Mouse (Mus musculus) embryonic fibroblast, embryonic 13.5 days (primary cell): ENCODE data around the gene Hkdc1. TPM values are rescaled to one million over a fixed set of nuclear protein-coding genes. Genes with fewer than 3 reads are reported as not detected.
A peak's percentile ranks its signal among the peaks of the same experiment; 100 is the strongest.

Source experiments
- H3K27ac ChIP-seq: 2 replicates; pipeline ENCODE4 v1.5.1; 2012; ENCODE audit warnings: low read length, control low read depth, inconsistent platforms; ENCODE audit not compliant: insufficient read depth
- H3K4me1 ChIP-seq: 2 replicates; pipeline ENCODE4 v1.6.1; 2011; ENCODE audit warnings: low read length; ENCODE audit not compliant: control insufficient read depth, insufficient read depth
- H3K4me3 ChIP-seq: 2 replicates; pipeline ENCODE4 v1.5.1; 2011; ENCODE audit warnings: mild to moderate bottlenecking, control low read depth, low read length; ENCODE audit not compliant: insufficient read depth
- CTCF ChIP-seq: IDR thresholded peaks from 2 replicates; pipeline ENCODE4 v1.5.1; 2011; ENCODE audit warnings: mild to moderate bottlenecking, control low read depth, low read length, moderate library complexity, borderline replicate concordance; ENCODE audit not compliant: insufficient read depth
- POLR2A ChIP-seq: IDR thresholded peaks from 2 replicates; pipeline ENCODE4 v1.6.1; 2011; ENCODE audit warnings: low read depth, mild to moderate bottlenecking, control low read depth, low read length, moderate library complexity
- polyA plus RNA-seq: library from polyadenylated mRNA; stranded (reverse); fragments of >200 nt; gene quantifications from 2 replicates; pipeline ENCODE4 v1.2.4, GENCODE M21; 2011; ENCODE audit warnings: low read depth; ENCODE audit not compliant: missing spikeins, insufficient read length

Gene Hkdc1
- polyA plus RNA-seq, 1 experiment: not detected

DNA sequence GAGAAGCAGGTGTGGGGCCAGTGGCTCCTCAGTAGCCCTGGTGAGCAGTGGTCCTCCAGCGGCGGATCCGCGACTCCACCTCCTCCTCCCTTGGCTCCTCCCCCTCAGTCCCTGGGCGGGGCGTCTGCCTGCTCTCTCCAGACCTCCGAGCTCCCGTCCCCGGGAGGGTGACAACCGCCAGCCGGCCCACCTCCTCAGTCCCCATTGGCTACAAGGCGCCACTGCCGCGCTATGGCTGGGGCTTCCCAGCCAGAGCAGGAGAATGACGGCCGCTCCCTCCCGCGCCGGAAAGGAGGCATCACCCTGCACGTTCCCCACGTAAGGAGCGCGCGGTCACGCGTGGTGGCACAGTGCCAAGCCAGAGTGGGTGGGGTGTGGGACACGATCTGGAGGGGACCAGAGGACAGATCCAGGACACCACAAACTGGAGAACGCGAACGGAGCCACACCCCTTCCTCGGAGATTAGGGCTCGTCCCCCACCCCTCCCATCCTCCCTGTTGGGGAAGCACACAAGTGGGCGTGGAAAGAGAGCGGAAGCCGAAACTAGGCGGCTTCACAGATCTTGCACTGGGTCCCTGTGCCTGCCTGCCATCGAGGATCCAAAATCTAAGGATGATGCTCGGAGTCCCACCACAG lies 82.1 kb downstream of the Hkdc1 start:
- TF ChIP-seq CTCF (no peak), POLR2A (peak; percentile 71)
- H3K4me1 ChIP-seq: peaks cover 3% of the 10 kb centered on the region; the same call in 1 of the 2 replicates

DNA sequence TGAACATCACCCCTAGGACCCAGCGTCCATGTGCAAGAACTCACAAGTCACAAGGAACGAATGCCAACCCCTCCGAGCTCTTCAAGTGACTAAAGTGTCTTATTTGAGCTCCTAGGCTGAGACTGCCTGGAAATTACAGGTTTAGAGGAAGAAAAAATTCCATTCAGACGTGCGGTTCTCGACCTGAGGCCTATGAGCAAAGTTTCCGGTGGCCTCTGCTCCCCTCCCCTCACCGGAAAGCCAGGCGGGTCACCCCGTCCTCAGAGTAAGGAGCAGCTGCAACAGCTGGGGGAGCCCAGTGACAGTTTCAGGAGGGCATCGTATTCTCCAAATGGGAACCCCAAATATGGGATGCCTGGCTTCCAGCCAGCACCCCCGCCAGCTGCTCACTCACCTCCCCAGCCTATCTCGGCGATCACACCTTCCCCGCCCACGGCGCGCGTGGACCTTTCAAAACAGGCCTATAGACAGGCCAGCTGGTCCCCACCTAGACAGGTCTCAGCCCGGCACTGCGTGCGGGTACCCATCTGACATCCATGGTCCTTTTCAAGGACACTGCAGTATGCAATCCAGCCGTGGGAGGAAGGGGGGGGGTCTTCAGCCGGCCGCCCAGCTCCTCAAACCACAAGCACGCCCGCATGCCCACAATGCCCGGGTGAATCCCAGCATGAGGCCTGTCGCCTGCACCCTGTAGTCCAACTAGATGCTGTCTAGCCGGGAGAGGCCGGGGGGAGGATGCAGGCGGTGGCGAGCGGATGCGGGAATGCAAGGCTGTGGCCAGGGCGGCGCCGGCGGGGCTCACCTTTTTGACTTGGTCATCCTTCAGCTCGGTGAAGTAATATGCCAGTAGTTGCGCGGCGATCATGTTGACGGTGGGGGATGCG lies 82.8 kb downstream of the Hkdc1 start:
- TF ChIP-seq CTCF (no peak), POLR2A (no peak)
- Histone ChIP-seq H3K27ac (peak overlapping the region; percentile 25), H3K4me3 (peak overlapping the region; percentile 78), H3K4me1 (peaks cover 3% of the 10 kb centered on the region; the same call in 1 of the 2 replicates)

More for the DNA sequence above, 82.1 kb downstream of the Hkdc1 start:
- peak overlapping the region; percentile 78 for H3K4me3 ChIP-seq
- H3K27ac ChIP-seq: peak overlapping the region; percentile 63

GRCm38 (mm10) chr10:62338626-62339025 lies 83.7 kb downstream of the Hkdc1 start:
- Histone ChIP-seq H3K4me1 (peaks cover 3% of the 10 kb centered on the region; the same call in 1 of the 2 replicates), H3K4me3 (peak overlapping the region; percentile 78), H3K27ac (no peak overlapping the region)
- no peak for TF ChIP-seq POLR2A
- no peak for TF ChIP-seq CTCF

DNA sequence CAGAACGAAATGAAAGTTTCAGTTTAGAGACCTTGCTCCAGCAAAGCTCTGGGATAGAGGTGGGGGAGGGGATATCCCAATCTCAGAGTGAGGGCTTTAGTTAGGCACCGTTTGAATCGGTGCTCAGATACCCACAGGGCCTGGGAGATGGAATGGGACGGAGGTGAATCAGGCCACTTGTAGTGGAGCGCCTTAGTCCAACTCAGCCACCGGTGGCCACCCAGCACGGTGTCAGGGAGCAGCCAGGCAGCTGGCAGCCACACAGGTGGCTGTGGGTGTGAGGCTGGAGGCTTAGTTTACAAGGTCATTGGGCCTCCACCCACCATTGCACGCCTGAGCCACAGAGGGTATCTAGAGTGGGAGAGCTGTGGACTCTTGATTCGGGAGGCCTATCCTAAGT lies 84.1 kb downstream of the Hkdc1 start:
- TF ChIP-seq POLR2A: no peak
- no peak for TF ChIP-seq CTCF
- Histone ChIP-seq H3K27ac (no peak overlapping the region), H3K4me1 (peaks cover 3% of the 10 kb centered on the region; the same call in 1 of the 2 replicates), H3K4me3 (no peak overlapping the region; the same call in 1 of the 2 replicates)

- TF ChIP-seq POLR2A (no peak), CTCF (no peak)
- Histone ChIP-seq H3K4me3 (no peak overlapping the region), H3K27ac (peak overlapping the region; percentile 42; the same call in 1 of the 2 replicates), H3K4me1 (peaks cover 3% of the 10 kb centered on the region; the same call in 1 of the 2 replicates)
These were observed 85.4 kb downstream of the Hkdc1 start for GRCm38 (mm10) chr10:62336601-62337578.

DNA sequence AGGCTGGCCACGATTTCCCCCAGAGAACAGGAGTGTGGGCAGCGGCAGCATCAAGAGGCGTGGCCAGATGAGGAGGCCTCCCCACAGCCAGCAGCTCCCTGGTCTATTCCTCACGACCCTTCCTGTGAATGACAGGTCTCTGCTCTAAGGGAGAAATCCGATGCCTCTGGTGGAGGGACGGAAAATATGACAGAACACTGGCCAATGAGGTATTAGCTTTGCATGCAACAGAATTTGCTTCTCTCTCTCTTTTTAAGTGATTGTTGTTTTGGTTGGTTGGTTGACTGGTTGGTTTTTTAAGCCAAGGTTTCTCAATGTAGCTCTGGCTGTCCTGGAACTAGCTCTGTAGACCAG lies 86.9 kb downstream of the Hkdc1 start:
- Histone ChIP-seq H3K27ac (no peak overlapping the region), H3K4me1 (peaks cover 3% of the 10 kb centered on the region; the same call in 1 of the 2 replicates), H3K4me3 (no peak overlapping the region)
- no peak for TF ChIP-seq POLR2A
- TF ChIP-seq CTCF: no peak

- no peak for TF ChIP-seq POLR2A
- no peak for TF ChIP-seq CTCF
- Histone ChIP-seq H3K4me1 (peaks cover 3% of the 10 kb centered on the region; the same call in 1 of the 2 replicates), H3K27ac (no peak overlapping the region)
These were observed 87.4 kb downstream of the Hkdc1 start for GRCm38 (mm10) chr10:62334686-62335422.

DNA sequence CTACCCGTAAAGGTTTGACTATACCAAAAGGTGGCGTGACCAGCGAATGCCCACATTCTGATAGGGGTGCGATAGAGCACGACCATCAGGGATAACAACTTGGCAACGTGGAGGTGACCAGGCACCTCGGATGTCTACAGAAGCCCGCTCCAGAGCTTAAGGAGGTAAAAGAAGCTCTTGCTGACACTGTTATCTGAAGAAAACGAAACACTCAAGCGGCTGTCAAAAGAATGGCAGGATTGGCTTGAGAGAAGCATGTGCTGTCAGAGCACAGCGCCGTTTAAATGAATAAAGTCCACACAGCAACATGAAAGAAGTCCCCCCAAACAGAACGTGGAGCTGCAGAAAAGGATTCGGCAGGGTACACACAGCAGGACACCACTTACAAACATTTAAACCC lies 89.0 kb downstream of the Hkdc1 start:
- no peak for TF ChIP-seq CTCF
- no peak for TF ChIP-seq POLR2A
- Histone ChIP-seq H3K27ac (no peak overlapping the region), H3K4me3 (no peak overlapping the region), H3K4me1 (no peaks in the 10 kb centered on the region; the same call in 1 of the 2 replicates)

More at GRCm38 (mm10) chr10:62334686-62335422, 87.4 kb downstream of the Hkdc1 start:
- H3K4me3 ChIP-seq: no peak overlapping the region

Other genes starting within 250 kb of the Hkdc1 start
- gene Tspan15, start 191.2 kb downstream of the Hkdc1 start, polyA plus RNA-seq: 1.6 and 1.9 TPM in 2 replicates
- gene Tacr2, start 170.1 kb downstream of the Hkdc1 start, polyA plus RNA-seq: not detected in 2 replicates
- 45.3 and 56.5 TPM in 2 replicates for gene Hk1, start 42.6 kb downstream of the Hkdc1 start, polyA plus RNA-seq
- gene 4930507D05Rik, start 27.0 kb upstream of the Hkdc1 start, polyA plus RNA-seq: not detected in 2 replicates
- 19.7 and 22.7 TPM in 2 replicates for gene Supv3l1, start 27.2 kb upstream of the Hkdc1 start, polyA plus RNA-seq
- gene Vps26a, start 64.3 kb upstream of the Hkdc1 start, polyA plus RNA-seq: 72.3 and 78.1 TPM in 2 replicates
- gene Srgn, start 105.0 kb upstream of the Hkdc1 start, polyA plus RNA-seq: 0.72 and 1.9 TPM in 2 replicates
- gene Kif1bp, start 156.0 kb upstream of the Hkdc1 start, polyA plus RNA-seq: 34.4 and 37.0 TPM in 2 replicates
- gene Ddx21, start 179.8 kb upstream of the Hkdc1 start, polyA plus RNA-seq: 68.2 and 82.4 TPM in 2 replicates
- gene Ddx50, start 228.7 kb upstream of the Hkdc1 start, polyA plus RNA-seq: 119 and 165 TPM in 2 replicates